Mouse (Mus musculus): ENCODE data around the gene Masp1.

Masp1 gene

GRCm38 (mm10) chr16:23401959-23402358, 118.7 kb downstream of the Masp1 start:
- DNase-seq (ENCODE audit: low spot score in 2 of 2) = no peak

GRCm38 (mm10) chr16:23401463-23401862, 119.2 kb downstream of the Masp1 start:
- no peak for DNase-seq (ENCODE audit: low spot score in 2 of 2)

Data from heart, adult 9 months (tissue).